Mouse (Mus musculus) myocyte (in vitro differentiated cells): ENCODE results near the gene Lrrc49.

Source experiments
- MAX ChIP-seq: IDR thresholded peaks from one replicate; pipeline ENCODE4 v1.6.1; 2011; ENCODE audit warnings: low read depth, mild to moderate bottlenecking, control low read depth
- POLR2A ChIP-seq: IDR thresholded peaks from one replicate; pipeline ENCODE4 v1.6.1; 2011; ENCODE audit warnings: low read depth, mild to moderate bottlenecking, control low read depth, moderate library complexity; ENCODE audit not compliant: insufficient read length
- TCF12 ChIP-seq: IDR thresholded peaks from one replicate; pipeline ENCODE4 v1.6.1; 2011; ENCODE audit warnings: mild to moderate bottlenecking, control low read depth; ENCODE audit not compliant: poor library complexity, insufficient read depth, severe bottlenecking
- USF1 ChIP-seq: IDR thresholded peaks from one replicate; pipeline ENCODE4 v1.6.1; 2011; ENCODE audit warnings: low read depth, mild to moderate bottlenecking, control low read depth, moderate library complexity

- TF ChIP-seq POLR2A (no peak), TCF12 (no peak), MAX (no peak), USF1 (no peak)
Observed at GRCm38 (mm10) chr9:60687891-60688324, at the start of gene Lrrc49.
